Mouse (Mus musculus): ENCODE measurements around the gene Eed.
"Not testable (repeated sequence)": the region's sequence is repeated elsewhere in the genome, so short reads cannot be mapped to it uniquely, and the experiment has no call there.

Eed gene

GRCm38 (mm10) chr7:89980485-89981422 is at the start of gene Eed:
Gene Eed (minus strand): TSS chr7:89980983.
- peak; percentile 96 for DNase-seq

GRCm38 (mm10) chr7:90029548-90030485 is 49.0 kb upstream of the Eed start:
- DNase-seq = peak; percentile 14

GRCm38 (mm10) chr7:90028888-90029547 is 48.2 kb upstream of the Eed start:
- peak; percentile 62 for DNase-seq

DNA sequence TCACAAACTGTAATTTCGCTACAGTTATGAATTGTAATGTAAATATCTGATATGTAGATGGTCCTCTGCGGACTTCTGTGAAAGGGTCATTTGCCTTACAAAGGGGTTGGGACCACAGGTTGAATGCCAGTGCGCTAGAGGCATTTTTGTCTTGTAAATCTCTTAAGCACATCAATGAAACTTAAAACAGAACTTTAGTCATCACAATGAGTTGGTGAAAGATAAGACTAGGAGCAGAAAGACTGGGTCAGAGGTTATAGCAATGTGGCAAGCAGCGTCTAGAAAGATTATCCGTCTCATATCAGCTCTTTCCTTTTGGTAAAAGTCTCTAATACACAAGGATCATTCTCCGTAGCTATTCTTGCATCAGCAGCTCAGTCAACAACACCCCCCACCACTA is 44.2 kb upstream of the Eed start:
- no peak for DNase-seq

GRCm38 (mm10) chr7:90022974-90023707 is 42.4 kb upstream of the Eed start:
- no peak for DNase-seq

DNA sequence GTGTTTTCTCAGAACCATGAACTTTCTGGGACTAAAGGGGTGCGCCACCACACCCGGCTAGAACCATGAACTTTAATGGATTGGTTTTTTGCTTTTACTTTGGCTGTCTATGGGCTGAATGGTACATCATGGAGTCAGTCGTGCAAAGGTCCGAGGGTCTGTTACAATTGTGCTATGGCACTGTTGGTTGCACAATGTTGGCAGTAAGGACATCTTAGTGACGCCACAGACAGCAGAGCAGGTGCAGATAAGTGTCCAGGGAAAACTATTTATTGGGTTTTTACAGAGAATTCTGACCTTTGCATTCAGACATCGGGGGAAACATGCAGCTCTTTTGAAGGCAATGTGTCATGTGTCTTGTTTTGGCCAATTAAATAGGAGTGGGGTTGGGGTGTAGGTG is 39.5 kb upstream of the Eed start:
- no peak for DNase-seq

- DNase-seq = no peak
These were observed 38.8 kb upstream of the Eed start for GRCm38 (mm10) chr7:90019570-90019969.

DNA sequence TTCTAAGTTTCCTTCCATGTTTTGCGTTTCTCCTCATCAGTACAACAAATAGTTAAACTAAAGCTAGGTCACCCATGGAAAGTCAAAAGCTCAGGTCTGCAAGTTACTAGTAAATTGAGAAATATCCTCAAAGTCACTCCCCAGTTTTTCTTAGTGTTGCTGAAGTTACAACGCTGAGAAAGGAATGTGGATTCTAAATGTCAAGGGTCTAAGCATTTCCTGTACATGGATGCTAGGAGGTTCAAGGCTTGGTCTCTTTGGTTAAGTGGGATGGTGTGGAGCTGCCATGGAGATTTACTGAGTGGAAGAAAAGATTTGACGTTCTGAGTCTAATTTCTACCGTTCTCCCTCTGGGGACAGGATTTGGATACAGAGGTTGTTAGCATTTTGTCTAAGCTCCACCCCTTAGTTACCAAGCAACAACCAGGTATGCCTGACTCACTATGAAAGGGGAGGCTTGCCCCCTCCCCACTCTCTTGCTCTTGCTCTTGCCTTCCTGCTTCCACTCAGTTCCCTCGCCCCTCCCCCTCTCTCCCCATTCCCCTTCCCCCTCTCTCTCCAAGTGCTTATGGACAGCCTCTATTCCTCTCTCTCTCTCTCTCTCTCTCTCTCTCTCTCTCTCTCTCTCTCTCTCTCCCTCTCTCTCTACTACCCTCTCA is 36.3 kb upstream of the Eed start:
- no peak for DNase-seq

DNA sequence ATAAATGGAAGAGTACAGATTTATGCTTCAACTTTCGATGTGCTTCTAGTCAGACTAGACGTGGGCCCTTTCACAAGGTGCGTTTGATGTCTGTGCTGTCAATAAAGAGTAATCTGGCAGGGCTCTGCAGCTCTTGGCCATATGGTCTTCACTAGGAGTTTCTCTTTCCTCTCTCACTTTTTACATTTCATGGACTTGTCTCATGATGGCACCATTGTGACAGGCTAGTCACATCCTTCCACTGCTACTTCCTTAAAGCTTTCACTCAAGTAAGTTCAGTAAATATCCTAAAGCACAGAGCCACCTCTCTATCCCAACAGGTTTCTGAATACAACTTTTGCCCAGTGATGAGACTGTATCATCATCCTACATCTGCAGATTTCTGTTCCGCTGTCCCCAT is 35.7 kb upstream of the Eed start:
- no peak for DNase-seq

GRCm38 (mm10) chr7:90006667-90007653 is 26.2 kb upstream of the Eed start:
- DNase-seq = no peak

- no peak for DNase-seq
These were observed 24.0 kb upstream of the Eed start for GRCm38 (mm10) chr7:90004781-90005180.

DNA sequence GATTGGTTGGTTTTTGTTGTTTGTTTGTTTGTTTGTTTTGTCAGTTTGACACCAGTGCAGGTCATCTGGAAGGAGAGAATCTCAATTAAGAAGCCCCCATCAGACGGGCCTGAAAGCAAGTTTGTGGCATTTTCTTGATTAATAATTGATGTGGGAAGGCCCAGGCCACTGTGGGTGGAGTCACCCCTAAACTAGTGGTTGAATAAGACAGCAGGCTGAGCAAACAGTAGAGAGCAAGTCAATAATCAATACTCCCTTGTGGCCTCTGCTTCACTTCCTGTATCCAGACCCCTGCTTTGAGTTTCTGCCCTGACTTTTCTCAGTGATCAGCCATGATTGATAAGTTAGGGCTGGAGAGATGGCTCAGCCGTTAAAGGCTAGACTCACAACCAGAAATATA is 21.6 kb upstream of the Eed start:
- no peak for DNase-seq

DNA sequence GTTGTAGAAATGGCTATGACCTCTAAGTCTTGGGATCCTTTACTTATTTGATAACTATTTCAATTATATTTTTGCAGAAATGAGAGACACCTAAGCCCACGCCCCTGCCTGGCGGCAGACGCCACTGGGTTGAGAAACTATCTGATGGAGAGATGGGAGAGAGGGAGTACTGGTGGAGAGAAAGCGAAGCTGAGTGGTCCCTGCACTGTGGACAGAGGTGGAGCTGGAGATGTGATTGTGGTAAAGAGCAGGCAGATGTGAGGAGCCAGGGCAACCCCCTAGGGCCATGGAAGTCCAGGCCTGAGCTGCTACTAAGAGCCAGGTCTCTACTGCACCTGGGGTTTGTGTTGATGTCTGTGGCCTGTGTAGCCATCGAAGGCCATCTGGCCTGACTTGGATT is 18.7 kb upstream of the Eed start:
- DNase-seq = no peak

DNA sequence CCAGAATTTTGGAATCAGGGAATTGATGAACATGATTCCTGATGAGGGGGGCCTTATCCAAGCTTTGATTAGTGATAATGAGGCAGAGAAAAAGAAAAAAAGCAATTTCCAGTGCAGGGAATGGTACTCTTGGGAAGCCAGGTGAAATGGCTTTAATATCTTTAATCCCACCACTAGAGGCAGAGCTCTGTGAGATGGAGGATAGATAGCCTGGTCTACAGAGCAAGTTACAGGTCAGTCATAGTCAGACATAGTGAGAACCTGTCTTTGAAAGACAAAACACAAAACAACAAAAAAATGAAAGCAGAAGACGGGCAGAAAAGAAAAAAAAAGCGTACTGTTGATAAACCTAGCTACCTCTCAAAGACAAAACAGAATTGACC is 17.8 kb upstream of the Eed start:
- DNase-seq = no peak

DNA sequence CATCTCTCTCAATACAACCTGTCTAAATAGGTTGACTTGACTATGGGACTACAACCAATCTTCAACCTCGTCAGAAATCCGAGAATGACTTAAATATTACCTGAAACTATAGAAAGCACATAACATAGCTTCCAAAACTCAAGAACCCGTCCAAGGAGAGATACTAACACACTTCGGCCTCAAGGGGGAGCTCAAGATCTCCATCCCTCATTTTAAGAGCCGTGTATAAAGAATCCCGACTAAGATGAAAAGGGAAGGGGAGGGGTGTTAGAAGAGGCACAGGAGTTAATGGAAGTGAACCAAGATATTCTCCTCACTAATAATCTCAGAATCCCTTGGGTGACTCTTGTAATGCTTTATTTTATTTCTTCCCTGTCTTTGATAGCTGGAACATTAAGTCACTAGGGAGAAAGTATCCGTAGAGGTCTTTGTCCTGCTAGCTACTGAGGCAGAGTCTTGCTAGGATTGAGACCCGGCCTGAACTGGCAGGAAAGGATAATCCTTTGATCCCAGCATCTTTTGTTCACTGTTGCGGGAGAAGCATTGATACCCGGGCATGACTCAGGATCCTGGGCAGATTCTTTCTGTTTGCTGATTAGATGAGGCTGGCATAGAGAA is 17.3 kb upstream of the Eed start:
- DNase-seq = peak; percentile 35

DNA sequence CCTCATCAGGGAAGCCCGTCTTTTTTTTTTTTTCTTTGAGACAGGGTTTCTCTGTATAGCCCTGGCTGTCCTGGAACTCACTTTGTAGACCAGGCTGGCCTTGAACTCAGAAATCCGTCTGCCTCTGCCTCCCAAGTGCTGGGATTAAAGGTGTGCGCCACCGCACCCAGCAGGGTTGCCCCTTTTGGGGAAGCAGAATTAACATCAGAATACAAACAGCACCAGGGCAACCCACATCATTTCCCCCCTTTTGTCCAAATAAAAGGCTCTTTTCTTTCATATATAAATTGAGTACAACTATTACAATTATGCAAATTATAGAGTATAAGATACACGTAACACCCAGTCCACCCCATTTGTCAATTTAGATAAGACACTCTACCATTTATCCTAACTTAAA is 16.7 kb upstream of the Eed start:
- not testable (repeated sequence) for DNase-seq

DNA sequence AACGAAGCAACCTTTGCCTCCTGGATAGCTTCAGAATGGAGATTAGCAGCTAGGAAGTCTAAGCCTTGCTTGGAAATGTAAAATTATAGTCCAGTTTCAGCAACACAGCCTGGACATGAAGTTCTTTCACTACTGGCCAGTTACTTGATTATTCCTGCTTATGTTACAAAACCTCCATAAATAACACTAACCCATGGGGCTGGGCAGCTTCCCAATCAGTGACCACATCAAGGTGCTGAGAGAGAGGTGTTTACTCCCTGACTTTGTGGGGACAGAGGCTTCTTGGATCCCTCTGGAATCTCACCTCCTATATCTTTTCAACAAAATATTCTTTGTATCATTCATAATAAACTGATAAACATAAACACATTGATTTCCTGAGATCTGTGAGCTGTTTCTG is 12.3 kb upstream of the Eed start:
- DNase-seq = no peak

- no peak for DNase-seq
These were observed 3.6 kb upstream of the Eed start for GRCm38 (mm10) chr7:89984421-89984820.

DNA sequence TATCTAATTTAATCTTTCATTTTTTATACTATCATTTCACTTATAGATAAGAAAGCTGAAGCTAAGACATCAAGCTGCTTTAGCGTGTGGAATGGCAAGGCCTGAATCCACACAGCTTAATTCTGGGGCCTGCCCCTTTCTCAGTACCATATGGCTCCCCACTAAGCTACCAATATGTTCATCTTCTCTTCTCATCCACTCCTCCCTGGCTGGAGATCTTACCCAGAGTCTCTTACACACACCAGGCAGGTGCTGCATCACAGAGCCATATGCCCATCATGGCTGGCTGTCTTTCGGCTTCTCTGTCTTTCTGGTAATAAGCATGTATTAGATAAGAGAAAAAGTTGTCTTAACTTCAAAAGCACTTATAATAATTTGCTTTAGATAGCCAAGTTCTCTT is 2.7 kb upstream of the Eed start:
- no peak for DNase-seq

DNA sequence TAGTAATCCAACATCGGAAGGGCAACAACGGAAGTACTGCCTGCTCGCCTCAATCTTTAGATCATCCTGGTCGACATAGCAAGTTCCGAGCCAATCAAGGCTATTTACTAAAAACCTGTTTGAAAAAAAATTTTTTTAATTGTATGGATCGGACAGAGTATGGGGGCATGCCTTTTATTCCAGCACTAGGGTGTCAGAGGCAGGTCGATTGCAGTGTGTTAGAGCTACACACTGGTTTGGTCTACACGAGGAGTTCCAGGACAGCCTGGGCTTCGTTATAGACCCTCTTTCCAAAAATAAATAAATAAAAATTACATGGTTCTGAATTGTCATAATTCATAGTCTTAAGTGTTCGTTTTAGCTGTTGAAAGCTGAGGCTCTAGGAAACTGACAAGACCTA is 774 bp upstream of the Eed start:
- no peak for DNase-seq

All from right cerebral cortex, postnatal 4 days (tissue).